23 mouse cellular contexts compared by ENCODE assay signal in genomic region chr16:35305226-35305625, GRCm38 (mm10). TPM values are rescaled to one million over a fixed set of nuclear protein-coding genes. Genes with fewer than 3 reads are reported as not detected.
DNase-seq lines count a peak whose midpoint lies in the region; ATAC-seq and TF ChIP-seq lines count a peak whose summit lies in the region.
"Had no signal": no experiment of that assay in that cellular context is flagged by ENCODE, and none has a peak within 500 bp of the region (broad histone marks: within the 10 kb centered on the region; RNA-seq: fewer than 3 reads in every experiment).

No protein-coding gene starts in this region.

- peaks cover 27% of the 10 kb centered on the region for H3K36me3 ChIP-seq in forebrain, postnatal 0 days (ENCODE audit: insufficient read depth)
- H3K36me3 ChIP-seq in forebrain, embryonic 14.5 days (ENCODE audit: control insufficient read depth, insufficient read depth, low read length): peaks cover 12% of the 10 kb centered on the region; the same call in 1 of the 2 replicates
- H3K36me3 ChIP-seq in heart, embryonic 10.5 days: peaks cover 32% of the 10 kb centered on the region
- H3K36me3 ChIP-seq in heart, embryonic 11.5 days (ENCODE audit: control insufficient read depth, insufficient read depth, low read length): no peaks in the 10 kb centered on the region; the same call in 1 of the 2 replicates
- H3K36me3 ChIP-seq in liver, postnatal 0 days (replicated peaks; ENCODE audit: insufficient read depth, low read length): no peaks in the 10 kb centered on the region
- H3K36me3 ChIP-seq: forebrain, embryonic 15.5 days had no signal

- 85% methylated on average over 7 of the region's 7 CpGs for WGBS in forebrain, postnatal 0 days
- 86% methylated on average over 7 of the region's 7 CpGs for WGBS in forebrain, embryonic 14.5 days
- WGBS in heart, embryonic 10.5 days: 86% methylated on average over 7 of the region's 7 CpGs
- 80% methylated on average over 7 of the region's 7 CpGs for WGBS in heart, embryonic 11.5 days (ENCODE audit: insufficient replicate concordance)
- WGBS in liver, postnatal 0 days (ENCODE audit: insufficient replicate concordance): 79% methylated on average over 7 of the region's 7 CpGs

- H3K4me2 ChIP-seq in forebrain, postnatal 0 days (ENCODE audit: low read depth): no peak overlapping the region
- no peak overlapping the region for H3K4me2 ChIP-seq in forebrain, embryonic 14.5 days (ENCODE audit: low read length)
- H3K4me2 ChIP-seq in heart, embryonic 11.5 days: no peak overlapping the region
- no peak overlapping the region for H3K4me2 ChIP-seq in liver, postnatal 0 days (ENCODE audit: low read depth, low read length)
- H3K4me2 ChIP-seq: embryonic facial prominence, embryonic 13.5 days; embryonic facial prominence, embryonic 15.5 days; forebrain, embryonic 15.5 days had no signal

- ATAC-seq in forebrain, postnatal 0 days: 0 out of 2 replicates have a peak, but pooled peaks have one; percentile 30
- ATAC-seq in forebrain, embryonic 14.5 days: no peak
- no peak for ATAC-seq in heart, embryonic 11.5 days (replicated peaks; ENCODE audit: insufficient number of reproducible peaks, low FRiP score, low TSS enrichment)
- no peak for ATAC-seq in liver, postnatal 0 days
- ATAC-seq: forebrain, embryonic 15.5 days had no signal

- H3K27me3 ChIP-seq in forebrain, postnatal 0 days (ENCODE audit: insufficient read depth, low read length): no peaks in the 10 kb centered on the region
- H3K27me3 ChIP-seq in forebrain, embryonic 14.5 days (replicated peaks; ENCODE audit: control insufficient read depth, insufficient read depth, low read length): no peaks in the 10 kb centered on the region
- H3K27me3 ChIP-seq in heart, embryonic 10.5 days (ENCODE audit: insufficient read depth, poor library complexity, severe bottlenecking): no peaks in the 10 kb centered on the region
- no peaks in the 10 kb centered on the region for H3K27me3 ChIP-seq in heart, embryonic 11.5 days (ENCODE audit: control insufficient read depth, insufficient read depth, low read length)
- no peaks in the 10 kb centered on the region for H3K27me3 ChIP-seq in liver, postnatal 0 days (ENCODE audit: insufficient read depth, low read length)
- H3K27me3 ChIP-seq: embryonic facial prominence, embryonic 13.5 days; embryonic facial prominence, embryonic 15.5 days; forebrain, embryonic 15.5 days had no signal

- no peak overlapping the region for H3K9ac ChIP-seq in forebrain, postnatal 0 days
- H3K9ac ChIP-seq in forebrain, embryonic 14.5 days (ENCODE audit: low read length): no peak overlapping the region
- H3K9ac ChIP-seq in heart, embryonic 11.5 days (ENCODE audit: low read depth, low read length): no peak overlapping the region
- no peak overlapping the region for H3K9ac ChIP-seq in liver, postnatal 0 days (replicated peaks)
- H3K9ac ChIP-seq: embryonic facial prominence, embryonic 13.5 days; embryonic facial prominence, embryonic 15.5 days; forebrain, embryonic 15.5 days had no signal

- no peak for DNase-seq in forebrain, postnatal 0 days
- DNase-seq in forebrain, embryonic 14.5 days (ENCODE audit: low spot score): no peak
- peak; percentile 70 for DNase-seq in heart, embryonic 10.5 days (ENCODE audit: low spot score)
- DNase-seq in liver, postnatal 0 days: peak; percentile 8
- no peak for DNase-seq in liver
- DNase-seq in testis, postnatal 10 days (ENCODE audit: low spot score): peak; percentile 32
- DNase-seq in testis, postnatal 14 days (ENCODE audit: low spot score): no peak
- DNase-seq: adrenal gland, adult 2 months; adrenal gland, postnatal 10 days; adrenal gland, postnatal 25 days; cerebellum, adult 11 months; cerebellum, adult 18-20 months; cerebellum, adult 8-10 months; cerebellum, adult 9-11 months; cerebellum, postnatal 14 days; cerebellum, postnatal 36 days; embryo, embryonic 11 days had no signal

- no peaks in the 10 kb centered on the region for H3K4me1 ChIP-seq in forebrain, postnatal 0 days (ENCODE audit: insufficient read depth)
- H3K4me1 ChIP-seq in forebrain, embryonic 14.5 days (ENCODE audit: control insufficient read depth, insufficient read depth, low read length): no peaks in the 10 kb centered on the region
- peaks cover 18% of the 10 kb centered on the region for H3K4me1 ChIP-seq in heart, embryonic 10.5 days
- peaks cover 5% of the 10 kb centered on the region; the same call in 1 of the 2 replicates for H3K4me1 ChIP-seq in heart, embryonic 11.5 days (ENCODE audit: control insufficient read depth, insufficient read depth, low read length)
- H3K4me1 ChIP-seq in liver, postnatal 0 days (ENCODE audit: insufficient read depth): peaks cover 17% of the 10 kb centered on the region
- H3K4me1 ChIP-seq: embryonic facial prominence, embryonic 13.5 days; embryonic facial prominence, embryonic 15.5 days; forebrain, embryonic 15.5 days had no signal

- H3K9me3 ChIP-seq in forebrain, postnatal 0 days (ENCODE audit: low read length): no peaks in the 10 kb centered on the region
- H3K9me3 ChIP-seq in forebrain, embryonic 14.5 days (replicated peaks; ENCODE audit: control insufficient read depth, low read length): no peaks in the 10 kb centered on the region
- H3K9me3 ChIP-seq in heart, embryonic 10.5 days: no peaks in the 10 kb centered on the region
- H3K9me3 ChIP-seq in heart, embryonic 11.5 days (replicated peaks; ENCODE audit: control insufficient read depth, low read length): no peaks in the 10 kb centered on the region
- no peaks in the 10 kb centered on the region for H3K9me3 ChIP-seq in liver, postnatal 0 days (ENCODE audit: low read length)
- H3K9me3 ChIP-seq: embryonic facial prominence, embryonic 13.5 days; embryonic facial prominence, embryonic 15.5 days; forebrain, embryonic 10.5 days; forebrain, embryonic 15.5 days had no signal

- no peak overlapping the region for H3K27ac ChIP-seq in forebrain, postnatal 0 days (ENCODE audit: low read depth, low read length)
- no peak overlapping the region for H3K27ac ChIP-seq in forebrain, embryonic 14.5 days (ENCODE audit: low read depth, low read length)
- H3K27ac ChIP-seq in heart, embryonic 10.5 days: no peak overlapping the region
- no peak overlapping the region for H3K27ac ChIP-seq in heart, embryonic 11.5 days (ENCODE audit: low read depth, low read length)
- no peak overlapping the region for H3K27ac ChIP-seq in liver, postnatal 0 days (ENCODE audit: low read depth)
- H3K27ac ChIP-seq: embryonic facial prominence, embryonic 13.5 days; embryonic facial prominence, embryonic 15.5 days; forebrain, embryonic 10.5 days; forebrain, embryonic 15.5 days had no signal

- TF ChIP-seq CTCF in forebrain, postnatal 0 days (IDR thresholded peaks at IDR 0.05; ENCODE audit: low read depth): no peak
- TF ChIP-seq CTCF in liver, postnatal 0 days (IDR thresholded peaks at IDR 0.05; ENCODE audit: low read depth): no peak

- TF ChIP-seq EP300 in liver, postnatal 0 days (IDR thresholded peaks at IDR 0.05; ENCODE audit: low read depth): no peak

- no peak overlapping the region for H3K4me3 ChIP-seq in forebrain, postnatal 0 days (ENCODE audit: low read depth, low read length)
- no peak overlapping the region for H3K4me3 ChIP-seq in forebrain, embryonic 14.5 days (ENCODE audit: low read depth, low read length)
- H3K4me3 ChIP-seq in heart, embryonic 10.5 days: no peak overlapping the region
- H3K4me3 ChIP-seq in heart, embryonic 11.5 days (ENCODE audit: low read depth, low read length): no peak overlapping the region
- H3K4me3 ChIP-seq in liver, postnatal 0 days (ENCODE audit: low read depth, low read length): no peak overlapping the region
- H3K4me3 ChIP-seq: embryonic facial prominence, embryonic 13.5 days; embryonic facial prominence, embryonic 15.5 days; erythroblast, embryonic 14.5 days; forebrain, embryonic 10.5 days; forebrain, embryonic 15.5 days had no signal

RNA-seq across cellular contexts. Expression of gene Sec22a, which starts 58.5 kb away (rescaled TPM):
- total RNA-seq in forebrain, postnatal 0 days (2014; rRNA removed): 20.9 and 30.0 TPM in 2 replicates
- polyA plus RNA-seq in forebrain, postnatal 0 days (2015; fragmentation: Nextera tagmentation; extraction: Ambion mirVana): 43.7 and 45.6 TPM in 2 replicates
- polyA plus RNA-seq in forebrain, embryonic 14.5 days (2014; fragmentation: Nextera tagmentation; extraction: Ambion mirVana): 47.7 and 49.4 TPM in 2 replicates
- polyA plus RNA-seq in heart, embryonic 10.5 days (2016; fragmentation: Nextera tagmentation; extraction: Ambion mirVana): 31.2 and 32.8 TPM in 2 replicates
- polyA plus RNA-seq in heart, embryonic 11.5 days (2014; fragmentation: Nextera tagmentation; extraction: Ambion mirVana): 34.3 and 35.5 TPM in 2 replicates
- 12.5 and 12.6 TPM in 2 replicates for polyA plus RNA-seq in liver, postnatal 0 days (2015; fragmentation: Nextera tagmentation; extraction: Ambion mirVana)

Comparison
In these comparisons a context has a peak if more than half of its experiments do, and no peak if none do; other contexts are left out.
1. DNase-seq: peak in heart, embryonic 10.5 days (single experiment), liver, postnatal 0 days (single experiment) and testis, postnatal 10 days (single experiment); none in forebrain, postnatal 0 days (single experiment), forebrain, embryonic 14.5 days (single experiment), liver (single experiment) and testis, postnatal 14 days (single experiment).